Mouse (Mus musculus): ENCODE measurements around the gene Klk6.

DNA sequence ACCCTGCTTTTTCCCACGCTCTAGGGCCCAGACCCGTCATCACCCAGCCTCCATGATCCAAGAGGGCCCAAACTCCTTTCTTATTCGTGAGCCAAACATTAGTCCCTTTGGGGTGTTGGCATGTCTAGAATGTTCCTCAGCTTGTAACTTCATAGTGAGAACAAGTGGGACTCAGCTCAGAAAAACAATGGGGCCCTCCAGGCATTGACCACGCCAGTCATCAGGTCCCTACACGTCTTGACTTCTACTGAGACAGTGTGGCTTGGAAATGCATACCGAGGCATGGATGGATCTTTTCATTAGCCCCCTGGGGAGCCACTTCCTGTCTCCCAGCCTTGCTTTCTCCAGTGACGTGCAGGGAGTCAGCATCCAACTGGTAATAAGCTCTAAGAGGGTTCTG lies 24.4 kb upstream of the Klk6 start:
- TF ChIP-seq POLR2A (IDR thresholded peaks at IDR 0.05; ENCODE audit: extremely low read depth, insufficient read depth, low read length): no peak
- no peak for TF ChIP-seq CTCF (IDR thresholded peaks at IDR 0.05; ENCODE audit: low read depth, low read length)
